Mouse (Mus musculus) intestine, embryonic 15.5 days (tissue): ENCODE measurements around the gene Ifi47. TPM values are rescaled to one million over a fixed set of nuclear protein-coding genes. Genes with fewer than 3 reads are reported as not detected.

ENCODE experiments used
- ATAC-seq: fragments of 200-750 bp; cut with Nextera tagmentation; 2 replicates; pipeline ENCODE4 v1.8.0; 2017; ENCODE audit warnings: moderate TSS enrichment, moderate library complexity
- H3K27ac ChIP-seq: fragments of 300-500 bp; sonication (generic); 2 replicates; pipeline ENCODE4 v1.5.1; 2015; ENCODE audit warnings: mild to moderate bottlenecking, inconsistent platforms
- H3K27me3 ChIP-seq: fragments of 300-500 bp; sonication (generic); replicated peaks from 2 replicates; pipeline ENCODE4 v1.6.1; 2015; ENCODE audit warnings: inconsistent platforms
- H3K36me3 ChIP-seq: fragments of 300-500 bp; sonication (generic); 2 replicates; pipeline ENCODE4 v1.6.1; 2015; ENCODE audit warnings: inconsistent platforms
- H3K4me1 ChIP-seq: fragments of 300-500 bp; sonication (generic); replicated peaks from 2 replicates; pipeline ENCODE4 v1.6.1; 2015; ENCODE audit warnings: inconsistent platforms
- H3K4me2 ChIP-seq: fragments of 300-500 bp; sonication (generic); replicated peaks from 2 replicates; pipeline ENCODE4 v1.6.1; 2015; ENCODE audit warnings: mild to moderate bottlenecking, inconsistent platforms
- H3K4me3 ChIP-seq: fragments of 300-500 bp; sonication (generic); replicated peaks from 2 replicates; pipeline ENCODE4 v1.5.1; 2015; ENCODE audit warnings: inconsistent platforms
- H3K9ac ChIP-seq: fragments of 300-500 bp; sonication (generic); 2 replicates; pipeline ENCODE4 v1.6.1; 2015; ENCODE audit warnings: inconsistent platforms
- H3K9me3 ChIP-seq: fragments of 300-500 bp; sonication (generic); 2 replicates; pipeline ENCODE4 v1.6.1; 2016; ENCODE audit warnings: inconsistent platforms
- WGBS: fragments of 180-500 bp; shearing (Covaris S2); methylation state at CpG from one replicate; pipeline ENCODE4 v1.1.7; 2015; 5-methylcytosine and 5-hydroxymethylcytosine counted together
- polyA plus RNA-seq: library from polyadenylated mRNA; unstranded; fragments of >200 nt; fragmentation: Nextera tagmentation; extraction: Ambion mirVana; gene quantifications from 2 replicates; pipeline ENCODE4 v1.2.1, GENCODE M21; 2015

Ifi47 gene
- polyA plus RNA-seq, 1 experiment from 2014 or later, result 3.1 TPM

- no peak overlapping the region for H3K4me3 ChIP-seq
- no peak overlapping the region for H3K9ac ChIP-seq
- no peaks in the 10 kb centered on the region for H3K9me3 ChIP-seq
- H3K4me2 ChIP-seq, result no peak overlapping the region
- H3K27me3 ChIP-seq, result no peaks in the 10 kb centered on the region
- H3K4me1 ChIP-seq, result peaks cover 9% of the 10 kb centered on the region
- no peaks in the 10 kb centered on the region for H3K36me3 ChIP-seq
- 100% methylated on average over 1 of the region's 1 CpGs for WGBS
- no peak overlapping the region for H3K27ac ChIP-seq
- ATAC-seq, result no peak
These were observed 15.7 kb downstream of the Ifi47 start for GRCm38 (mm10) chr11:49092053-49092586.

DNA sequence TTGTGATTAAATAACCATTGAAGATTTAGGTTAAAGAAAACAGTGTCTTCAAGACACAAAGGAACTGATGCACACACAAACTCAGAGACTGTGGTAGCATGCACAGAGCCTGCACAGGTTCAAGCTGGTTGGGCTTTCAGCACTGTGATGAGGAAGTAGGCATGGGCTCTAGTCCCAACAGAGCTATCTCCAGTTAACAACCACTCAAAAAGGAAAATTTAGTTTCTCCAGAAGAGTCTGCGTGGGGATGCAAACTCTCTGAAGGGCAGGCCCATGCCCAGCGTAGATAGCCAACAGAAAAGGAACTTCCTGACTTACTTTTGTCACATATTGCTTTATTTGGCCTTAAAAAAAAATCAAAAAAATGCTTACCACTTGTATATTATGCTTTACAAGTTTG is 16.4 kb downstream of the Ifi47 start:
- Histone ChIP-seq H3K4me2 (no peak overlapping the region), H3K27me3 (no peaks in the 10 kb centered on the region), H3K27ac (no peak overlapping the region), H3K4me1 (peaks cover 8% of the 10 kb centered on the region), H3K36me3 (no peaks in the 10 kb centered on the region), H3K9ac (no peak overlapping the region), H3K4me3 (no peak overlapping the region), H3K9me3 (no peaks in the 10 kb centered on the region)
- no peak for ATAC-seq
- 95% methylated on average over 2 of the region's 2 CpGs for WGBS

DNA sequence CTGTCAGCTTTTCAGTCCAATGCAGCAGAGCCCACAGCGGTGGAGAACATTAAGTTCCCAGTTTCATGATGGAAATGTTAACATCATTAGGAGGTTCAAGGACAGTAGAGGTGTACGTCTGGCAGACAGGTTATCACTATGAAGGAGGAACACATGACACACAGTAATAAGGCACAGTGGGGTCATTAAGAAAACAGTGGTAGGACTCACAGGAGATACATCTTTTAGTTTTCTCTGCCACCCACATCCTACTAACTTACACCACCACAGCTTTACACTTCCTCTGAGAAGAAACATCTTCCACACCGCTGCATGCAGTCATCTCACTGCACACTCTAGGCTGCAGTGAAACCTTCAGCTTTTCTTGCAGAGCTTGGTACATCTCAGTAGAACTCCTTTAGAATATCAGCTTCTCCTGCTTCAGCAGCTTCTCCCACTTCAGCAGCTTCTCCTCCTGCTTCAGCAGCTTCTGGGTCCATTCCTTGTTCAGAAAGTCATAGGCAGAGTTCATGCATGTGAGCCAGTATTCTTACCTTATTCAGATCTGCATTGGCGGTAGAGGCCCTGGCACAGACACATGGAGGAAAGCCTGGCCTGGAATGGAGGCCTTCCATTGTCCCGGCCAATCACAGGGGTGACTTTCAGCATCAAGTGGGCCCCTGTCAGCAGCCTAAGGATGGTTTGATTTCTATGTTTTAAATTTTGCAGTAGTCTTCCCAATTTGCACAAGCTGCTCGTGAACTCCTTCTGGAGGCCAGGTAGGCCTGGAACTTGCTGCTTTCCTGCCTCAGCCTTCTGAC is 17.7 kb downstream of the Ifi47 start:
- Histone ChIP-seq H3K9me3 (no peaks in the 10 kb centered on the region), H3K27me3 (no peaks in the 10 kb centered on the region), H3K4me2 (no peak overlapping the region), H3K36me3 (no peaks in the 10 kb centered on the region), H3K4me1 (peaks cover 2% of the 10 kb centered on the region; the same call in 1 of the 2 replicates), H3K9ac (no peak overlapping the region), H3K4me3 (no peak overlapping the region), H3K27ac (no peak overlapping the region)
- ATAC-seq, result no peak
- WGBS, result 81% methylated on average over 6 of the region's 6 CpGs

DNA sequence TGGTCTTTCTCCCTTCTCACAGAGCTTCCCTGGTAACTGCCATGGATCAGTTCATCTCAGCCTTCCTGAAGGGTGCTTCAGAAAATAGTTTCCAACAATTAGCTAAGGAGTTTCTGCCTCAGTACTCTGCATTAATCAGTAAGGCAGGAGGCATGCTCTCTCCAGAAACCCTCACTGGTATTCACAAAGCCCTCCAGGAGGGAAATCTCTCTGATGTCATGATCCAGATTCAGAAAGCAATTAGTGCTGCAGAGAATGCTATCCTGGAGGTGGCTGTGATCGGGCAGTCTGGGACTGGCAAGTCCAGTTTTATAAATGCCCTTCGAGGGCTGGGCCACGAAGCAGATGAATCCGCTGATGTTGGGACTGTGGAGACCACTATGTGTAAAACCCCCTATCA is 19.0 kb downstream of the Ifi47 start:
- H3K4me3 ChIP-seq, result no peak overlapping the region
- 83% methylated on average over 4 of the region's 4 CpGs for WGBS
- no peaks in the 10 kb centered on the region for H3K36me3 ChIP-seq
- ATAC-seq, result no peak
- H3K4me2 ChIP-seq, result no peak overlapping the region
- H3K27ac ChIP-seq, result no peak overlapping the region
- H3K9me3 ChIP-seq, result no peaks in the 10 kb centered on the region
- H3K9ac ChIP-seq, result no peak overlapping the region
- no peaks in the 10 kb centered on the region for H3K27me3 ChIP-seq
- H3K4me1 ChIP-seq, result no peaks in the 10 kb centered on the region; the same call in 1 of the 2 replicates

DNA sequence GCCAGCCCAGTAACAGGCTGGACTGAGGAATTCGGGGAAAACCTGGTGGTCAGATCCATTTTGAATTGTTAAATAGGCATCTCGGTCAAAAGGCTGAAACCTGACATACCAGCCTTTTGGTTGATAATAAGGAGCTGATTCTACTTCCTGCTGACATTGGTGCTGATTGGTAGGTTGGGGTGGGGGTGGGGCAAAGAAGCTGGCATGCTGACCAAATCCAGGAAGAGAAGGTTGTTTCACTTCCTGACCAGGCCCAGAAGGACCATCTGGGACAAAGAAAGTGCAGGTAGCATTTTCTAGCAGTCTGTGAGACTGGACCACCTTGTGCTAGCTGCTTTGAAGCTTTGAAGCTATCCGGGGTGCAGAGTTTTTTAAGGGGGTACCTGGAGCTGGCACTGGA is 24.0 kb downstream of the Ifi47 start:
- WGBS, result 89% methylated on average over 3 of the region's 3 CpGs
- H3K9ac ChIP-seq, result no peak overlapping the region

DNA sequence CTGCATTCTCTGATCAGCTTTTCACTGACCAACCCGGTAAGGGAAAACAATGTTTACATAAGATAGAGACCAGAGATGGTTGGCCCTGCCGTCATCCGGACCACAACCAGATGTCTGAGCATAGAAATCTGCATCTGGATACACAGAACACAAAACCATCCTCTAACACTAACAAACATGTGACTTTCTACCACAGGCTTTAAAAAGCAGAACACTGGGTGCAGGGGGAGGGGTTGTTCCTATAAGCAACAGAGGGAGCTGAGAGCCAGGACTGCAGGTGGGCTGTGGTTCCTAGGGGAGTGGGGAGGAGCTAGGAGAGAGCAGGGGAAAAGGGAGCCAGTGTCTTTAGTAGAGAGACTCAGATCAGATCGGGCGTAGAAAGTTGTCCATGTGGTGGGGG is 25.1 kb downstream of the Ifi47 start:
- no peak overlapping the region for H3K9ac ChIP-seq
- no peak for ATAC-seq
- H3K9me3 ChIP-seq, result no peaks in the 10 kb centered on the region
- H3K27me3 ChIP-seq, result no peaks in the 10 kb centered on the region
- 26% methylated on average over 5 of the region's 5 CpGs for WGBS
- H3K27ac ChIP-seq, result no peak overlapping the region
- 0 out of 2 replicates have a peak, but pooled peaks cover 3% of the 10 kb centered on the region for H3K4me1 ChIP-seq
- H3K4me2 ChIP-seq, result no peak overlapping the region
- no peak overlapping the region for H3K4me3 ChIP-seq
- H3K36me3 ChIP-seq, result no peaks in the 10 kb centered on the region

More for the DNA sequence above, 24.0 kb downstream of the Ifi47 start:
- Histone ChIP-seq H3K27me3 (no peaks in the 10 kb centered on the region), H3K36me3 (no peaks in the 10 kb centered on the region), H3K4me3 (no peak overlapping the region), H3K4me2 (no peak overlapping the region), H3K4me1 (0 out of 2 replicates have a peak, but pooled peaks cover 3% of the 10 kb centered on the region), H3K9me3 (no peaks in the 10 kb centered on the region), H3K27ac (no peak overlapping the region)
- ATAC-seq, result no peak

DNA sequence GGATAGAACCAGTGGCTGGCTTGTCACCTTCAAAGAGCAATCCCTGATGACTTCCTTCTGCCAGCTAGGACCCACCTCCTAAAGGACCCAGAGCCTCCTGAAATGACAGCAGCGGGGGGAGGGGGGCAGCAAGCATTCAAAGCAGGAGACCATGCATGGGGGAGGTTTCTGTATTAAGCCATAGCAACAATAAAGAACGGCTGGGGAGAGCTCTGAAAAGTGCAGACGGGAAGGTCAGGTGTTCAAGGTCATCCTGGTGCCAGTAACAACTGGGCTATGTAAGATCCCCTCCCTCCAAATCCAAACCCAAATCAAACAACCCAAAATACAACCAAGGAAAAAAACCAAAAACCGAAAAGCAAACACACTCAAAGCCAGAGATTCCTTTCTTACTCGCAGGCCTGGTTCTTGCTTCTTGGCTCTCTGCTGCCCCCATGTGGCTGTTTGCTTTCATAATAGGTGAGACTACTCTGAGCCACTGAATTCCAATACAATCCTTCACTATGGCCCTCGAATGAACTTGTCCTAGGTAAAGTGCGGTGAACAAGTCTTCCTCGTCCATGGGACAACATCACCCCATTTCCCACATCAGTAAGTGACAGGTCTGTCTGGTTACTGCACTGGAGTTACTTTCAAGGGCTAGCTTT is 26.8 kb downstream of the Ifi47 start:
- H3K4me2 ChIP-seq, result no peak overlapping the region
- H3K27me3 ChIP-seq, result no peaks in the 10 kb centered on the region
- no peaks in the 10 kb centered on the region for H3K9me3 ChIP-seq
- H3K4me1 ChIP-seq, result 0 out of 2 replicates have a peak, but pooled peaks cover 3% of the 10 kb centered on the region
- 10% methylated on average over 8 of the region's 8 CpGs for WGBS
- no peak overlapping the region for H3K9ac ChIP-seq
- peak; percentile 74 for ATAC-seq
- no peaks in the 10 kb centered on the region for H3K36me3 ChIP-seq
- H3K4me3 ChIP-seq, result no peak overlapping the region
- no peak overlapping the region for H3K27ac ChIP-seq

- no peak overlapping the region for H3K27ac ChIP-seq
- no peaks in the 10 kb centered on the region for H3K9me3 ChIP-seq
- no peak for ATAC-seq
- H3K4me2 ChIP-seq, result no peak overlapping the region
- WGBS, result 70% methylated on average over 1 of the region's 1 CpGs
- no peak overlapping the region for H3K9ac ChIP-seq
- H3K4me1 ChIP-seq, result 0 out of 2 replicates have a peak, but pooled peaks cover 3% of the 10 kb centered on the region
- no peak overlapping the region for H3K4me3 ChIP-seq
- H3K36me3 ChIP-seq, result no peaks in the 10 kb centered on the region
- H3K27me3 ChIP-seq, result no peaks in the 10 kb centered on the region
These were observed 29.4 kb downstream of the Ifi47 start for GRCm38 (mm10) chr11:49105752-49106151.

DNA sequence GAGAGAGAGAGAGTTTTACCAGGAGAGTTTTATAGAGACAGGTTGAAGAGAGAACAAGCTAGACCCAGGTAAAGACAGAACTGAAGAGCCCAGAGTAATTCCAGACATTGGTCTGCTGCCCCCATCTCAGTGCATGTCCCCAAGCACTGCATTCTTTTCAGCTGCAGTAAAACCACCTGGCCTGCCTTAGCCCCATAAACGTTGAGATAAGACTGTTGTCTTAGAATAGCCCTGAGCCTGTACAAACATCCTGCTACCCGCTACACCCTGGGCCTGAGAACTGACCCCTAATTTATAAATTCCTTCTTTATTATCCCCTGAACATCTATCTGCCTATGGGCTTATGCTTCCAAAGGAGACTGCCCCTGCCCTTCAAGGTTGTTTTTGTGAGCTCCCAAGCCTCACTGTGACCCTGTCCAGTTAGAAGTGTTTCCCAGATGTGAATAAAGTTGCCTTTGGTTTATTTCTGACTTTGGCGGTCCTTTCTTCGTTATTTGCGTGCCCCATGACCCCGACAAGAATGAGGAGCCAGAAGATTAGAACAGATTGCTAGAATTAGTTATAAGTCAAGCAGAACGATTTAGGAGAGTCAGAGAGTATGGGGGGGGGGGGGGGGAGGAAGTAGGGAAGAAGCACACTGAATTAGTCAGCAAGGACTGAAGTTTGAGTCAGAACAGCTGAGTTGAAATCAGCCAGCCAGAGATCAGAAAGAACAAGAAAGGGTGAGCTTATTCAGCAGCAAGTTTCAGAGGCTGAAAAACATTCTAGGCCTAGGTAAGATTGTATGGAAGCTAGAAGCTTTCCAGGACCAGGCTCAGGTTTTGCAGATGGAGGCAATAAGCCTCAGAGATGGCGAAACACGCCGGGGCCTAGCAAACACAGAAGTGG is 31.5 kb downstream of the Ifi47 start:
- H3K4me3 ChIP-seq, result no peak overlapping the region
- ATAC-seq, result peak; percentile 75
- whole genome bisulfite sequencing, result 40% methylated on average over 10 of the region's 10 CpGs
- H3K27ac ChIP-seq, result no peak overlapping the region
- no peak overlapping the region for H3K9ac ChIP-seq
- no peak overlapping the region for H3K4me2 ChIP-seq
- no peaks in the 10 kb centered on the region for H3K36me3 ChIP-seq
- H3K4me1 ChIP-seq, result 0 out of 2 replicates have a peak, but pooled peaks cover 3% of the 10 kb centered on the region
- no peaks in the 10 kb centered on the region for H3K27me3 ChIP-seq
- H3K9me3 ChIP-seq, result no peaks in the 10 kb centered on the region

DNA sequence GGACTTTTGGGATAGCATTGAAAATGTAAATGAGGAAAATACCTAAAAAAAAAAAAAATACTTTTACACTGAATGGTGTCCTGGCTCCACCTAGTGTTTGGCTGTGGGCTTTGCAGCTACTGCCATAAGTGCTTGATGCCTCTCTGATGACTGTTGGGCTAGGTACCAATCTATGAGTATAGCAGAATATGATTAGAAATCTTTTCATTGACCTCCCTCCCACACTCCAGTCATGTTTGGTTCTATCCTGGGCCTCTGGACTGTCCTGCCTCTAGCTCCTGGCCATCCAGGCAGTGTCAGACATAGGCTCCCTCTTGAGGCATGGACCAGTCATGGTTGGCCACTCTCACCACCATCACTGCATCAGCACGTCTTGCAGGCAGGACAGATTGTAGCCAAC is 32.4 kb downstream of the Ifi47 start:
- no peaks in the 10 kb centered on the region for H3K4me1 ChIP-seq
- no peaks in the 10 kb centered on the region for H3K27me3 ChIP-seq
- H3K9ac ChIP-seq, result no peak overlapping the region
- WGBS, result 44% methylated on average over 1 of the region's 1 CpGs
- ATAC-seq, result peak; percentile 23; the same call in 1 of the 2 replicates
- no peak overlapping the region for H3K4me2 ChIP-seq
- H3K36me3 ChIP-seq, result no peaks in the 10 kb centered on the region
- no peak overlapping the region for H3K27ac ChIP-seq
- H3K4me3 ChIP-seq, result no peak overlapping the region
- H3K9me3 ChIP-seq, result no peaks in the 10 kb centered on the region

DNA sequence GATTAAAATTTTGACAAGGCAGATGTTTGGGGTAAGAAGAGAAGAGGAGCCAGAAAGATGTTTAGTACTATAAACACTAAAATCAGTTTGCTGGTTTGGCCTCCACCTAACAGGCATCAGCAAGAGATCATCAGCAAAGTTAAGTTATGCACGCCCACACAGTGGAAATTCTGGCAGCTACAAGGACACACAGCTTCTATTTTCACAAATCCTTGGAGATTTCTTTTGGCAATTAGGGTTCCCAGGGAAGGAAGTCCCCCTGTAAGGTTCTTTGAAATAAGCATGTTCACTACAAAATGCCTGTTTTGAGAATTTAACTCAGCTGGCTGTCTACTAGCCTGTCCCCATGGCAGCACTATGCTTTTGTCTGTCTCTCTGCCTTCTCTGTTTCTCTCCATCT is 34.6 kb downstream of the Ifi47 start:
- Histone ChIP-seq H3K27me3 (no peaks in the 10 kb centered on the region), H3K27ac (no peak overlapping the region), H3K4me2 (no peak overlapping the region), H3K9me3 (no peaks in the 10 kb centered on the region), H3K36me3 (no peaks in the 10 kb centered on the region), H3K4me1 (no peaks in the 10 kb centered on the region), H3K9ac (no peak overlapping the region), H3K4me3 (no peak overlapping the region)
- no peak for ATAC-seq
- WGBS, result 56% methylated on average over 1 of the region's 1 CpGs
